Mouse (Mus musculus) spleen, adult 18-20 months (tissue): ENCODE measurements around the gene Cryz.
"Not testable (repeated sequence)": the region's sequence is repeated elsewhere in the genome, so short reads cannot be mapped to it uniquely, and the experiment has no call there.

Source experiments
- DNase-seq, 2 experiments: peaks; one replicate each; pipeline ENCODE4 v3.0.0; 2022; ENCODE audit warnings: mixed read lengths in 2 of 2

Cryz gene

GRCm38 (mm10) chr3:154614771-154615170 is 18.3 kb downstream of the Cryz start:
- DNase-seq: no peak

GRCm38 (mm10) chr3:154615304-154615703 is 18.8 kb downstream of the Cryz start:
- no peak for DNase-seq

- DNase-seq: no peak
These were observed 19.6 kb downstream of the Cryz start for GRCm38 (mm10) chr3:154616106-154616505.

- no peak for DNase-seq
These were observed 31.8 kb downstream of the Cryz start for GRCm38 (mm10) chr3:154628284-154628683.

GRCm38 (mm10) chr3:154631281-154631680 is 34.8 kb downstream of the Cryz start:
- not testable (repeated sequence) for DNase-seq

- no peak for DNase-seq
These were observed 36.6 kb downstream of the Cryz start for GRCm38 (mm10) chr3:154633091-154633490.

GRCm38 (mm10) chr3:154646638-154647442 is 50.3 kb downstream of the Cryz start:
- no peak for DNase-seq

GRCm38 (mm10) chr3:154647443-154647780 is 50.9 kb downstream of the Cryz start:
- no peak for DNase-seq

GRCm38 (mm10) chr3:154649411-154650285 is 53.1 kb downstream of the Cryz start:
- no peak for DNase-seq

- DNase-seq: no peak
These were observed 54.8 kb downstream of the Cryz start for GRCm38 (mm10) chr3:154651192-154651821.

- DNase-seq: no peak
These were observed 56.3 kb downstream of the Cryz start for GRCm38 (mm10) chr3:154652581-154653420.

GRCm38 (mm10) chr3:154653454-154653853 is 56.9 kb downstream of the Cryz start:
- no peak for DNase-seq

GRCm38 (mm10) chr3:154654284-154654683 is 57.8 kb downstream of the Cryz start:
- DNase-seq: no peak

GRCm38 (mm10) chr3:154654901-154655300 is 58.4 kb downstream of the Cryz start:
- DNase-seq: no peak

- DNase-seq: no peak
These were observed 59.2 kb downstream of the Cryz start for GRCm38 (mm10) chr3:154655711-154656110.

GRCm38 (mm10) chr3:154663545-154663944 is 67.0 kb downstream of the Cryz start, which contains the start of gene Erich3:
Gene Erich3 (plus strand): TSS chr3:154663859.
- DNase-seq: no peak

- no peak for DNase-seq
These were observed 67.6 kb downstream of the Cryz start for GRCm38 (mm10) chr3:154663976-154664581.

- no peak for DNase-seq
These were observed 68.1 kb downstream of the Cryz start for GRCm38 (mm10) chr3:154664636-154665035.

- no peak for DNase-seq
These were observed 72.0 kb downstream of the Cryz start for GRCm38 (mm10) chr3:154668485-154668884.

- no peak for DNase-seq
These were observed 74.1 kb downstream of the Cryz start for GRCm38 (mm10) chr3:154670584-154670983.

GRCm38 (mm10) chr3:154671013-154671412 is 74.5 kb downstream of the Cryz start:
- DNase-seq: no peak
